Mouse (Mus musculus) brown adipose tissue, adult 24 weeks (tissue): ENCODE results near the gene Nrip1. TPM values are rescaled to one million over a fixed set of nuclear protein-coding genes. Genes with fewer than 3 reads are reported as not detected.

Experiments
- H3K27ac ChIP-seq: fragments of 200-500 bp; replicated peaks from 2 replicates; pipeline ENCODE4 v1.5.1; 2012; ENCODE audit warnings: low read depth, mild to moderate bottlenecking, low read length
- H3K4me1 ChIP-seq: fragments of 200-500 bp; 2 replicates; pipeline ENCODE4 v1.6.1; 2012; ENCODE audit warnings: low read length, mixed read lengths; ENCODE audit not compliant: control insufficient read depth, insufficient read depth, insufficient read length
- H3K4me3 ChIP-seq: fragments of 200-500 bp; 2 replicates; pipeline ENCODE4 v1.5.1; 2012; ENCODE audit warnings: low read depth, mild to moderate bottlenecking, low read length, moderate library complexity; ENCODE audit not compliant: insufficient read depth
- polyA plus RNA-seq: library from polyadenylated mRNA; stranded (reverse); fragments of >200 nt; gene quantifications from 2 replicates; pipeline ENCODE4 v1.2.4, GENCODE M21; 2012; ENCODE audit not compliant: missing spikeins, insufficient read depth, insufficient read length

Nrip1 gene
- polyA plus RNA-seq, 1 experiment, result 9.4 TPM

DNA sequence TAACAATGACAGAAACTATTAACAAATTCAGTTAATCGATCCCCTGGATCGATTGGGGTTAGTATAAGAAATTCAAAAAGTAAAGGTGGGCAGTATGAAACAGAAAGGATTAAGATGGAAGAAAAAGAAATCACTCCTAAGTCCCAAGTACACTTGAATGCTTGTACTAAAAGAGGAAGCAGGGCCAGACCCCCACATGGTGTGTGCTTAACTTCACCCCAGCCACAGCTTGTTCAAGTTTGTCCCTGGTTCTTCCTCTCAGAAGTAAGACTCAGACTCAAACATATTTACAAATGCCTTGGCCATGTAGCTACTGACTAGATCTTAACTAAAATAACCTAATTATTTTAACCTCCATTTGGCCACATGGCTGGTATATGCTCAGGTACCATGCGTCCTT, 10.0 kb downstream of the Nrip1 start:
- peaks cover 21% of the 10 kb centered on the region for H3K4me1 ChIP-seq
- no peak overlapping the region for H3K4me3 ChIP-seq
- no peak overlapping the region for H3K27ac ChIP-seq

GRCm38 (mm10) chr16:76362982-76363381, 10.6 kb downstream of the Nrip1 start:
- Histone ChIP-seq H3K27ac (no peak overlapping the region), H3K4me3 (no peak overlapping the region), H3K4me1 (peaks cover 18% of the 10 kb centered on the region)

DNA sequence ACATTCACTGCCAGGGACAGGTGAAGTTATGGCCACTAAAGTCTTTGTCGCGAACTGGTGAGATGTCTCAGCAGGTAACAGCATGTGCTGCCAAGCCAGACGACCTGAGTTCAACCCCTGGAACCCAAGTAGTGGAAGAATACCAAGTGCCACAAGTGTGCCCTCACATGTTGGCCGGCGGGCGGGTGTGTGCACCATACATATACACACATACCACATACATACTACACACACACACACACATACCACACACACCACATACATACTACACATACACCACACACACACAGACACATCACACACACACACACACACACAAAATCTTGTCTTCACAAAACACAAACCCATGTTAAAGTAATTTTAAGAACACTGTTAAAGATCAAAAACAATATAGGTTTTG, 13.2 kb downstream of the Nrip1 start:
- Histone ChIP-seq H3K4me1 (peaks cover 14% of the 10 kb centered on the region), H3K4me3 (no peak overlapping the region), H3K27ac (no peak overlapping the region)

GRCm38 (mm10) chr16:76358757-76359156, 14.9 kb downstream of the Nrip1 start:
- Histone ChIP-seq H3K27ac (no peak overlapping the region), H3K4me3 (no peak overlapping the region), H3K4me1 (peaks cover 11% of the 10 kb centered on the region; the same call in 1 of the 2 replicates)

- Histone ChIP-seq H3K4me3 (no peak overlapping the region), H3K4me1 (peaks cover 11% of the 10 kb centered on the region; the same call in 1 of the 2 replicates), H3K27ac (no peak overlapping the region)
These were observed 15.4 kb downstream of the Nrip1 start for GRCm38 (mm10) chr16:76358128-76358748.

GRCm38 (mm10) chr16:76357155-76357554, 16.5 kb downstream of the Nrip1 start:
- H3K4me3 ChIP-seq, result no peak overlapping the region
- no peak overlapping the region for H3K27ac ChIP-seq
- H3K4me1 ChIP-seq, result peaks cover 11% of the 10 kb centered on the region; the same call in 1 of the 2 replicates

DNA sequence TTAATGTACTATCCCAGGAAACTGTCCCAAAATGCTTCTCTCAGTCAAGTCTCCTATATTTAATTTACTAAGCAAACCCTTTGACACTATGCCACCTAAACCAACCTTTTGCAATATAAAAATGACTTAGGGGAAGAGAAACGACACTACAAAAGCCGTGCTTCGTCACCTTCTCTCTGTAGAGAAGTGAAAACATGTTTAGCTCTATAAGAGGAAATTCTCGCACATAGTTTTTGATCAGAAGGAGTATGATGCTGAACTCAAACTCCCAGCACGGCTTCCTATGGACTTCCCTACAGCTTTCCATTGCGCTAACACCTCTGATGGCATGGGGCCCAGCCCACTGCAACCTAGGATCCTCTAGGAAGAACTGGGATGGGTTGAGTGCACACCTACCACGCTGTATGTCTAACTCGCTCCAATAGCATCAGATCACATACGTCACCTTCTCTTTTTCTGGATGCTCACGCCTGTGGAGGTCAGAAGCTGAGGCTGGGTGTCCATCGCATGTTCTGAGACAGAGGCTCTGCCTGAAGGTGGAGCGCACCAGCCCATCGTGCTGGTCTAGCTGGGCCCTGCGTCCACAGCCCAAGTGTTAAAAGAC, 17.6 kb downstream of the Nrip1 start:
- Histone ChIP-seq H3K27ac (no peak overlapping the region), H3K4me3 (no peak overlapping the region), H3K4me1 (peaks cover 8% of the 10 kb centered on the region; the same call in 1 of the 2 replicates)

GRCm38 (mm10) chr16:76355267-76355666, 18.4 kb downstream of the Nrip1 start:
- H3K27ac ChIP-seq, result no peak overlapping the region
- H3K4me1 ChIP-seq, result peaks cover 6% of the 10 kb centered on the region; the same call in 1 of the 2 replicates
- H3K4me3 ChIP-seq, result no peak overlapping the region

GRCm38 (mm10) chr16:76354841-76355240, 18.8 kb downstream of the Nrip1 start:
- no peak overlapping the region for H3K4me3 ChIP-seq
- H3K27ac ChIP-seq, result no peak overlapping the region
- H3K4me1 ChIP-seq, result peaks cover 6% of the 10 kb centered on the region; the same call in 1 of the 2 replicates

DNA sequence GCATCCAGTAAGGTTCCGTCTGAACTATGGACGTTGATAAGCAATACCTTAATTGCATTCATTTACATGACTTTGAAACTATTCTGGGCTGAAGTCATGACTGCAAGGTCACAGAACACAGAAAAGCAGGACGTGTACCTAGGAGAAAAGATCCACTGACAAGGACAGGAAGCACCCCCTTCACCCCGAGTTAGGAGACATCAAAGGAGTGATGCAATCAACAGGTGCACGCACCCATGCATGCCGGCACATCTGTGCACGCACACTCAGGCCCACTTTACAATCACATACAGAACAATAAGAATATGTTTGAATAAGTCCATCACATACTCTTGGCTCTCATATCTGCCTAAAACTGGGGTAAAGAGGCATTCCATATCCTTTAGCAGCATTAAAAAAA, 19.3 kb downstream of the Nrip1 start:
- H3K4me3 ChIP-seq, result no peak overlapping the region
- no peak overlapping the region for H3K27ac ChIP-seq
- H3K4me1 ChIP-seq, result peaks cover 6% of the 10 kb centered on the region; the same call in 1 of the 2 replicates

GRCm38 (mm10) chr16:76350922-76351321, 22.7 kb downstream of the Nrip1 start:
- H3K27ac ChIP-seq, result no peak overlapping the region
- H3K4me1 ChIP-seq, result peaks cover 2% of the 10 kb centered on the region; the same call in 1 of the 2 replicates
- H3K4me3 ChIP-seq, result no peak overlapping the region

DNA sequence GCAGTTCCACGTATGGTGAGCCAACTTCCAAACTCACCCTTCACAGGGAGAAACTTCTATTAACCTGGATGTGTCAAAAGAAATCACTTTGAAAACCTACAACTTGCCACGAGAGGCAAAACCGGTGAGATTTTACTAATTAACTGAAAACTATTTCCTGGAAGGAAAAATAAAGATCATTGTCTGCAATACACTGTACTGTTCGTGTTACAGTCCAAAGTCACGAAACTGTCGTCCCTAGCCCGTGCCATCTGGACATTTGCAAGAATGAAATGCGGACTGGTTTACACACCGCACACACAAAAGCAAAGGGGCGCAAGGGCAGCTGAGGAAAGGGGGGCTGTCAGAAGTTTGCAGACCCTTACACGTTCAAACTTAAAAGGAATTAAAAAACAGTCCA, 24.6 kb downstream of the Nrip1 start:
- no peak overlapping the region for H3K4me3 ChIP-seq
- no peak overlapping the region for H3K27ac ChIP-seq

GRCm38 (mm10) chr16:76347719-76348421, 25.8 kb downstream of the Nrip1 start:
- Histone ChIP-seq H3K4me1 (no peaks in the 10 kb centered on the region), H3K27ac (no peak overlapping the region), H3K4me3 (no peak overlapping the region)

More for the DNA sequence above, 24.6 kb downstream of the Nrip1 start:
- H3K4me1 ChIP-seq, result no peaks in the 10 kb centered on the region

DNA sequence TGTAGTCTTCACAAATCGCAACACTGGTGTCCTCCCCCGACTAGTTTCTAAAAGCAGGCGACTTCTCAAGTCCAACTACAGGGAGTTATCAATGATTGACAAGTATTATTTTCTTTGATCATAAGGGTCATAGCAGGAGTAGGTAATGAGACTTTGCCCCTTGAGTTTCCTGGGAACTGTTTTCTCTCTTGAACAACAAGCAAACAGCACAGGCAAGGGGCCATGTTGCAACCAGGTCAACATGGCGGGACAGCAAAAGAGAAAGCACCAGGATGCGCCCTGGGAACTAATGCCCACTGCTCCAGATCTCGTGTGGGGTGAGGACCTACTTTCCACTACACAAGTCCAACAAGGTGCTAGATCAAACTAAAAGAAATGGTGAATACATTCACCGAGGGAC, 27.3 kb downstream of the Nrip1 start:
- 0 out of 2 replicates have a peak, but pooled peaks cover 3% of the 10 kb centered on the region for H3K4me1 ChIP-seq
- no peak overlapping the region for H3K27ac ChIP-seq
- no peak overlapping the region for H3K4me3 ChIP-seq

GRCm38 (mm10) chr16:76344761-76345368, 28.8 kb downstream of the Nrip1 start:
- H3K4me3 ChIP-seq, result no peak overlapping the region
- 0 out of 2 replicates have a peak, but pooled peaks cover 5% of the 10 kb centered on the region for H3K4me1 ChIP-seq
- H3K27ac ChIP-seq, result no peak overlapping the region
